In the genomic region with DNA sequence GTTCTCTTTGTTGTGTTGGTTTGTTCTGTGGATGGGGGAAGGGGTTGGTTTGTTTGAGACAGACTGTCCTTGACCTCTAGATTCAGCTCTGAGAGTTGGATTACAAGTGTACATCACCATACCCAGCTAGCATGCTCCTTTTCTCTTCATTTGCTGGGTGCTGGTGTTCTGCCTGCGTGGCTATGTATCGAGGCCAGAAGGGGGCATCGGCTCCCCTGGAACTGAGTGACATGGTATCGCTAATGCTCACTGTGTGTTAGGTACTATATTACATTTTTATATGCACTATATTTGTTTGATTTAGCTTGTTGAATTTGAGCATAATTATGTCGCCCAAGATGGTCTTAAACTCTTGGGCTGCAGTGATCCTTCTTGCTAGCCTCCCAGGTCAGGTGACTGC, we compare ENCODE assay signal across 1 mouse cellular context.
A peak's percentile ranks its signal among the peaks of the same experiment; 100 is the strongest.
TF ChIP-seq lines count a peak whose summit lies in the region.

No protein-coding gene starts in this region.

TF ChIP-seq in MEL, 35 proteins besides CTCF, POLR2A, EP300 and RAD21:
- peak; percentile 19; the same call in 1 of the 2 replicates for TF ChIP-seq SMC3 (IDR thresholded peaks at IDR 0.05; ENCODE audit: low read depth, low read length)
- no peak for TF ChIP-seq ZC3H11A (IDR thresholded peaks at IDR 0.05; ENCODE audit: low read depth, low read length)
